Mouse (Mus musculus) B cell, adult 62 days (primary cell): ENCODE data around the gene Lrit3. TPM values are rescaled to one million over a fixed set of nuclear protein-coding genes. Genes with fewer than 3 reads are reported as not detected.

Source experiments
- total RNA-seq: library from RNA; stranded (reverse); gene quantifications from 4 replicates; pipeline ENCODE4 v1.2.4, GENCODE M21; 2023

Lrit3 gene
- not detected in 4 replicates for total RNA-seq

GRCm38 (mm10) chr3:129803765-129804164 lies at the start of gene Lrit3:
Gene Lrit3 (minus strand): TSS chr3:129804030.

GRCm38 (mm10) chr3:129835388-129835934 lies 31.6 kb upstream of the Lrit3 start, which contains the start of gene Cfi:
Gene Cfi (plus strand): TSS chr3:129835884.

GRCm38 (mm10) chr3:129831035-129831568 lies 27.3 kb upstream of the Lrit3 start, which contains the start of gene Gar1:
Gene Gar1 (minus strand): TSS chr3:129831396.

GRCm38 (mm10) chr3:129822206-129822775 lies 18.5 kb upstream of the Lrit3 start, which contains the start of gene Rrh:
Gene Rrh (minus strand): TSS chr3:129822587.

GRCm38 (mm10) chr3:129754650-129755604 lies 48.9 kb downstream of the Lrit3 start, which contains the start of gene Egf:
Gene Egf (minus strand): TSS chr3:129755316.

Other genes with a start within 250 kb of the Lrit3 start
- 3.4 to 6.0 TPM (median 5.3 TPM) in 4 replicates for gene Egf, start 48.7 kb downstream of the Lrit3 start, total RNA-seq
- gene Rrh, start 18.6 kb upstream of the Lrit3 start, total RNA-seq = 3.1 to 4.5 TPM (median 3.8 TPM) in 4 replicates
- gene Gar1, start 27.4 kb upstream of the Lrit3 start, total RNA-seq = 60.8 to 72.6 TPM (median 66.1 TPM) in 4 replicates
- gene Cfi, start 31.9 kb upstream of the Lrit3 start, total RNA-seq = not detected in 4 replicates
- 11.3 to 17.0 TPM (median 13.3 TPM) in 4 replicates for gene Pla2g12a, start 74.6 kb upstream of the Lrit3 start, total RNA-seq
- 23.0 to 28.2 TPM (median 26.5 TPM) in 4 replicates for gene Casp6, start 97.4 kb upstream of the Lrit3 start, total RNA-seq
- gene Mcub, start 166.2 kb upstream of the Lrit3 start, total RNA-seq = not detected in 4 replicates